Mouse (Mus musculus): ENCODE data around the gene Frs3. TPM values are rescaled to one million over a fixed set of nuclear protein-coding genes. Genes with fewer than 3 reads are reported as not detected.

The Frs3 gene
- polyA plus RNA-seq, 1 experiment from 2014 or later = 34.2 TPM

- peak; percentile 12 for ATAC-seq (ENCODE audit: low read depth)
- H3K36me3 ChIP-seq = peaks cover 5% of the 10 kb centered on the region; the same call in 1 of the 2 replicates
- no peaks in the 10 kb centered on the region for H3K9me3 ChIP-seq
- H3K27me3 ChIP-seq = no peaks in the 10 kb centered on the region; the same call in 1 of the 2 replicates
- peak overlapping the region; percentile 79 for H3K4me2 ChIP-seq
- WGBS = 32% methylated on average over 13 of the region's 13 CpGs
- H3K9ac ChIP-seq = peak overlapping the region; percentile 87
- H3K4me1 ChIP-seq (replicated peaks) = peaks cover 28% of the 10 kb centered on the region
- H3K27ac ChIP-seq (replicated peaks) = peak overlapping the region; percentile 78
- peak overlapping the region; percentile 71 for H3K4me3 ChIP-seq
Observed at GRCm38 (mm10) chr17:47693671-47694441, 5.0 kb downstream of the Frs3 start.

- Histone ChIP-seq H3K9me3 (no peaks in the 10 kb centered on the region), H3K4me3 (peak within 1 kb of the TSS; percentile 71), H3K27me3 (no peaks in the 10 kb centered on the region; the same call in 1 of the 2 replicates), H3K4me1 (replicated peaks) (peaks cover 25% of the 10 kb centered on the region), H3K36me3 (peaks cover 9% of the 10 kb centered on the region; the same call in 1 of the 2 replicates), H3K4me2 (peak within 1 kb of the TSS; percentile 79), H3K9ac (peak within 1 kb of the TSS; percentile 87), H3K27ac (replicated peaks) (peak within 1 kb of the TSS; percentile 78)
- no peak for ATAC-seq (ENCODE audit: low read depth)
- WGBS = 0% methylated on average over 3 of the region's 3 CpGs
Observed at GRCm38 (mm10) chr17:47694442-47694502, 5.4 kb downstream of the Frs3 start, which contains the start of gene Gm21981. Gene Gm21981 (minus strand): TSS chr17:47694455.

- Histone ChIP-seq H3K4me3 (peak within 1 kb of the TSS; percentile 71), H3K9me3 (no peaks in the 10 kb centered on the region), H3K4me2 (peak within 1 kb of the TSS; percentile 79), H3K4me1 (replicated peaks) (peaks cover 21% of the 10 kb centered on the region), H3K27me3 (no peaks in the 10 kb centered on the region; the same call in 1 of the 2 replicates), H3K36me3 (peaks cover 14% of the 10 kb centered on the region; the same call in 1 of the 2 replicates), H3K27ac (replicated peaks) (peak within 1 kb of the TSS; percentile 78), H3K9ac (peak within 1 kb of the TSS; percentile 87)
- ATAC-seq (ENCODE audit: low read depth) = peak; percentile 95
- WGBS = under 1% methylated on average over 79 of the region's 82 CpGs
Observed at GRCm38 (mm10) chr17:47694503-47695336, 5.9 kb downstream of the Frs3 start, which contains the start of gene Prickle4. Gene Prickle4 (minus strand): TSS chr17:47694736.

- Histone ChIP-seq H3K9me3 (no peaks in the 10 kb centered on the region), H3K27me3 (no peaks in the 10 kb centered on the region; the same call in 1 of the 2 replicates), H3K4me1 (replicated peaks) (peaks cover 18% of the 10 kb centered on the region), H3K27ac (replicated peaks) (peak overlapping the region; percentile 78), H3K4me3 (peak overlapping the region; percentile 71), H3K36me3 (peaks cover 20% of the 10 kb centered on the region; the same call in 1 of the 2 replicates), H3K4me2 (peak overlapping the region; percentile 79), H3K9ac (peak overlapping the region; percentile 87)
- under 1% methylated on average over 23 of the region's 23 CpGs for WGBS
- ATAC-seq (ENCODE audit: low read depth) = peak; percentile 37
Observed at GRCm38 (mm10) chr17:47695337-47695710, 6.5 kb downstream of the Frs3 start.

GRCm38 (mm10) chr17:47698156-47698555, 9.3 kb downstream of the Frs3 start:
- peaks cover 15% of the 10 kb centered on the region for H3K27me3 ChIP-seq
- 86% methylated on average over 10 of the region's 10 CpGs for WGBS
- ATAC-seq (ENCODE audit: low read depth) = no peak

GRCm38 (mm10) chr17:47699055-47699454, 10.2 kb downstream of the Frs3 start:
- Histone ChIP-seq H3K4me1 (replicated peaks) (peaks cover 10% of the 10 kb centered on the region), H3K9me3 (no peaks in the 10 kb centered on the region), H3K27me3 (peaks cover 21% of the 10 kb centered on the region), H3K27ac (replicated peaks) (no peak overlapping the region), H3K36me3 (peaks cover 55% of the 10 kb centered on the region), H3K4me3 (no peak overlapping the region), H3K4me2 (no peak overlapping the region), H3K9ac (no peak overlapping the region)
- WGBS = 81% methylated on average over 2 of the region's 2 CpGs
- ATAC-seq (ENCODE audit: low read depth) = no peak

More at GRCm38 (mm10) chr17:47698156-47698555, 9.3 kb downstream of the Frs3 start:
- no peak overlapping the region for H3K4me2 ChIP-seq
- H3K9me3 ChIP-seq = no peaks in the 10 kb centered on the region
- peaks cover 47% of the 10 kb centered on the region for H3K36me3 ChIP-seq
- no peak overlapping the region for H3K9ac ChIP-seq
- H3K4me3 ChIP-seq = no peak overlapping the region
- no peak overlapping the region for H3K27ac ChIP-seq (replicated peaks)
- peaks cover 18% of the 10 kb centered on the region for H3K4me1 ChIP-seq (replicated peaks)

GRCm38 (mm10) chr17:47701793-47702192, 13.0 kb downstream of the Frs3 start:
- no peak for ATAC-seq (ENCODE audit: low read depth)
- H3K4me2 ChIP-seq = no peak overlapping the region
- H3K36me3 ChIP-seq = peaks cover 55% of the 10 kb centered on the region
- H3K9me3 ChIP-seq = no peaks in the 10 kb centered on the region
- no peak overlapping the region for H3K9ac ChIP-seq
- H3K4me3 ChIP-seq = no peak overlapping the region
- peaks cover 21% of the 10 kb centered on the region for H3K27me3 ChIP-seq
- no peak overlapping the region for H3K27ac ChIP-seq (replicated peaks)
- 79% methylated on average over 9 of the region's 9 CpGs for WGBS
- no peaks in the 10 kb centered on the region for H3K4me1 ChIP-seq (replicated peaks)

- Histone ChIP-seq H3K4me3 (no peak overlapping the region), H3K36me3 (peaks cover 55% of the 10 kb centered on the region), H3K4me1 (replicated peaks) (no peaks in the 10 kb centered on the region), H3K27ac (replicated peaks) (no peak overlapping the region), H3K9me3 (no peaks in the 10 kb centered on the region), H3K9ac (no peak overlapping the region), H3K4me2 (no peak overlapping the region), H3K27me3 (peaks cover 21% of the 10 kb centered on the region)
- 41% methylated on average over 28 of the region's 28 CpGs for WGBS
- no peak for ATAC-seq (ENCODE audit: low read depth)
Observed at GRCm38 (mm10) chr17:47702548-47703345, 13.9 kb downstream of the Frs3 start.

GRCm38 (mm10) chr17:47703556-47703955, 14.7 kb downstream of the Frs3 start:
- no peak for ATAC-seq (ENCODE audit: low read depth)

GRCm38 (mm10) chr17:47704692-47705091, 15.9 kb downstream of the Frs3 start:
- Histone ChIP-seq H3K9ac (no peak overlapping the region), H3K4me3 (no peak overlapping the region), H3K36me3 (peaks cover 42% of the 10 kb centered on the region), H3K27me3 (peaks cover 21% of the 10 kb centered on the region), H3K27ac (replicated peaks) (no peak overlapping the region), H3K4me1 (replicated peaks) (no peaks in the 10 kb centered on the region), H3K4me2 (no peak overlapping the region), H3K9me3 (no peaks in the 10 kb centered on the region)
- no peak for ATAC-seq (ENCODE audit: low read depth)
- WGBS = 78% methylated on average over 4 of the region's 4 CpGs

More at GRCm38 (mm10) chr17:47703556-47703955, 14.7 kb downstream of the Frs3 start:
- no peaks in the 10 kb centered on the region for H3K4me1 ChIP-seq (replicated peaks)
- H3K27ac ChIP-seq (replicated peaks) = no peak overlapping the region
- no peak overlapping the region for H3K4me2 ChIP-seq
- no peaks in the 10 kb centered on the region for H3K9me3 ChIP-seq
- no peak overlapping the region for H3K9ac ChIP-seq
- H3K36me3 ChIP-seq = peaks cover 51% of the 10 kb centered on the region
- peaks cover 21% of the 10 kb centered on the region for H3K27me3 ChIP-seq
- 25% methylated on average over 20 of the region's 20 CpGs for WGBS
- H3K4me3 ChIP-seq = no peak overlapping the region

GRCm38 (mm10) chr17:47706196-47706595, 17.4 kb downstream of the Frs3 start:
- Histone ChIP-seq H3K4me1 (replicated peaks) (no peaks in the 10 kb centered on the region), H3K4me3 (no peak overlapping the region), H3K36me3 (peaks cover 28% of the 10 kb centered on the region), H3K27me3 (peaks cover 21% of the 10 kb centered on the region), H3K4me2 (no peak overlapping the region), H3K27ac (replicated peaks) (0 out of 2 replicates have a peak overlapping the region, but pooled peaks have one; percentile 3), H3K9ac (no peak overlapping the region), H3K9me3 (no peaks in the 10 kb centered on the region)
- 79% methylated on average over 1 of the region's 1 CpGs for WGBS
- no peak for ATAC-seq (ENCODE audit: low read depth)

Data from neural tube, embryonic 13.5 days (tissue).